Mouse (Mus musculus) G1E (cell line): ENCODE measurements around the gene Tubg2.

Source experiments
- CTCF ChIP-seq: IDR thresholded peaks from 2 replicates; pipeline ENCODE4 v1.5.1; 2012; ENCODE audit warnings: low read depth, low read length, inconsistent platforms, mixed read lengths
- GATA2 ChIP-seq: IDR thresholded peaks from 2 replicates; pipeline ENCODE4 v1.6.1; 2012; ENCODE audit warnings: low read depth, low read length, inconsistent platforms, borderline replicate concordance
- POLR2AphosphoS5 ChIP-seq: IDR thresholded peaks from 2 replicates; pipeline ENCODE4 v1.6.1; 2012; ENCODE audit warnings: low read depth, low read length, inconsistent platforms; ENCODE audit not compliant: insufficient replicate concordance
- TAL1 ChIP-seq: conservative IDR thresholded peaks from 2 replicates; pipeline ENCODE4 v1.6.1; 2012; ENCODE audit warnings: low read depth, low read length, inconsistent platforms, mixed read lengths

DNA sequence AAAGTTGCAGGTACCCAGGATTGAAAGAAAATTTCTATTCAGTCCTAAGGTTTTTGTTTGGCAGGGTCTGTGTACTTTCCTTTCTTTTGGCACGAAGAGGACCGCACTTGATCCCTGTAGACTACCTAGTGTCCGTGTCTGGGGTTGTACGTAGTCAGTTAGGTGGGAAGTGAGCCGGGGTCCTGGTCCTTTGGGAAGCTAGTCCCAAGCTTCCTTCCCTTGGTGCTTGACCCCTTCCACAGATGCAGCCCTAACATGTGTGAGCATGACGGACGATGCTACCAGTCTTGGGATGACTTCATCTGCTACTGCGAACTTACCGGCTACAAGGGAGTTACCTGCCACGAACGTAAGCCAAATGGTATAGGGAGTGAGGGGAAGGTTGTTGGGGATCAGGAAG is 26.3 kb downstream of the Tubg2 start:
- TF ChIP-seq CTCF: no peak
- no peak for TF ChIP-seq TAL1
- no peak for TF ChIP-seq GATA2
- TF ChIP-seq POLR2AphosphoS5: no peak
